Mouse (Mus musculus): ENCODE results near the gene Lmna.

Gene Lmna

DNA sequence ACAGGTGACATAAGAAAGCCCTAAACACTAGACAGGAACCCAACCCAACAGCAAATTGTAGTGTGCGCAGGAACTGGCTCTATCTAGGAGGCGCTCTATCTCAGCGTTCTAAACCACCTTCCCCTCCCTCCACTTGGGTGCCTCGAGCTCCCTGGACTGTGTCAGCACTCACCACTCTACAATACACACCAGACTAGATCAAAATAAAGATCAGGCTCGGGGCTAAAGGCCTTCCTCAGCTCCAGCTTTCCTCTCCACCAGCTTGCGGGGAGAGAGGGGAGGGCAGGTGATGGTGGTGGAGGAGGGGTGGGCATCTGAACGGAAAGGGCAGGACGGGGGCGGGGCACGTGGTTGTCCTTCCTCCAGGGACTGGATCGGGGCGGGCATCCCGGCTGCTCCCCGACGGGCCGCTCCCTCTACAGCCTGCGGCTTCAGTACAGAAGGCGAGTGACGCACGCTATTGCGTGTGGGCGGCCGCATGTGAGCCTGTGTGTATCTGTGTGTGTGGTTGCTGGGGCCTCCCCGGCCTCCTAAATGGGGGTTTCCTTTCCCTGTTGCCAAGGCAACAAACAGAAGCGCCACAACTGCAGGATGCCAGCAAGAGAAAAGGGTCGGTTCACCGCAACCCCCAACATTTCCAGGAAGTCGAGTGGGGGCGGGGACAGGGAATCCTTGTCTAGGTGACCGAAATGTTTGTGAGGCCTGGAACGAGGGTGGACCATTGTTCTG, at the start of gene Lmna:
TSS of gene Lmna (minus strand) at position 265 of the 729 bp plus-strand sequence.
- peak; percentile 99 for DNase-seq (ENCODE audit: low read depth)

DNA sequence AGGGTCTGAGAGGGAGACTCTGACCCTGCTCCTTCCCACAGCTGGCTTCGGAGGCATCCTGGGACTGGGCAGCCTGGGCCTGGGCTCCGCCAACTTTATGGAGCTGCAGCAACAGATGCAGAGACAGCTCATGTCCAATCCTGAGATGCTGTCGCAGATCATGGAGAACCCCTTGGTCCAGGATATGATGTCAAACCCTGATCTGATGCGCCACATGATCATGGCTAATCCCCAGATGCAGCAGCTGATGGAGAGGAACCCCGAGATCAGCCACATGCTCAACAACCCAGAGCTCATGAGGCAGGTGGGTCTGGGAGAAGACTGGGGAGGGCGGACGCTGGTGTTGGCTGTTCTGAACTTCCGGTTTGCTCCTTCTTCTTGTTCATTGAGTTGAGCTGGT, 46.9 kb upstream of the Lmna start:
- no peak for DNase-seq (ENCODE audit: low read depth)

DNA sequence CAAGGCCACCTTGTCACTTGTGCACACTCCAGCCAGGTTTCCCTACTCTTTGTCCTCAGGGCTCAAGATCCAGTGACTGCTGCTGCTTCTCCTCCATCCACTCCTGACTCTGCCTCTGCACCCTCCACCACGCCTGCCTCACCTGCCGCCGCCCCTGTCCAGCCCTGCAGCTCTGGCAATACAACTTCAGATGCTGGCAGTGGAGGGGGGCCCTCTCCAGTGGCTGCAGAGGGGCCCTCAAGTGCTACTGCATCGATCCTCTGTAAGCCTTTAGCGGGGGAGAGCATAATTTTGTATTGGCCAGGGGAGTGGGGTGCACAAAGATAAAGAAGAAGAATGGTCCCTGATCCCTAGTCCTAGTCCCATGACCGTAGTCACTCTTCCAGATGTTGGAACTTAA, 46.0 kb upstream of the Lmna start:
- no peak for DNase-seq (ENCODE audit: low read depth)

DNA sequence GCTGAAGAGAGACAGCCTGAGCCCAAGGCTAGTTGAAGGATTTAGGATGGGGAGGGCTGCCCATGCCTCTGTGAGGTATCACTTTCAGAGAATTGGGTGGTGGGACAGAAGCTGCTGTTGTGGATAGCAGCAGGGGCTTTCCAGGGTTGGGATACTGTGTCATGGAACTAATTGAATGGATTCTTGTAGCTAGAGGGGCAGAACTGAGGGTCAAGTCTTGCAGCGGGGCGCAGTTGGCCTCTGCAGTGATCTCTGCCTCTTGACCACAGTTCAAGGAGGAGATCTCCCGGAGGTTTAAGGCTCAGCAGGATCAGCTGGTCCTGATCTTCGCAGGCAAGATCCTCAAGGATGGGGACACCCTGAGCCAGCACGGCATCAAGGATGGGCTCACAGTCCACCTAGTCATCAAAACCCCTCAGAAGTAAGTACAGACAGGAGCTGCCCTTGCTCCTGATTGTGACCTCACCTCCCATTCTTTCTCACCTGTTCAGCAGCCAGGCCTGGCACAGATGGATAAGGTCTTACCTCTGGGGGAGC, 45.4 kb upstream of the Lmna start:
- DNase-seq (ENCODE audit: low read depth) = no peak

DNA sequence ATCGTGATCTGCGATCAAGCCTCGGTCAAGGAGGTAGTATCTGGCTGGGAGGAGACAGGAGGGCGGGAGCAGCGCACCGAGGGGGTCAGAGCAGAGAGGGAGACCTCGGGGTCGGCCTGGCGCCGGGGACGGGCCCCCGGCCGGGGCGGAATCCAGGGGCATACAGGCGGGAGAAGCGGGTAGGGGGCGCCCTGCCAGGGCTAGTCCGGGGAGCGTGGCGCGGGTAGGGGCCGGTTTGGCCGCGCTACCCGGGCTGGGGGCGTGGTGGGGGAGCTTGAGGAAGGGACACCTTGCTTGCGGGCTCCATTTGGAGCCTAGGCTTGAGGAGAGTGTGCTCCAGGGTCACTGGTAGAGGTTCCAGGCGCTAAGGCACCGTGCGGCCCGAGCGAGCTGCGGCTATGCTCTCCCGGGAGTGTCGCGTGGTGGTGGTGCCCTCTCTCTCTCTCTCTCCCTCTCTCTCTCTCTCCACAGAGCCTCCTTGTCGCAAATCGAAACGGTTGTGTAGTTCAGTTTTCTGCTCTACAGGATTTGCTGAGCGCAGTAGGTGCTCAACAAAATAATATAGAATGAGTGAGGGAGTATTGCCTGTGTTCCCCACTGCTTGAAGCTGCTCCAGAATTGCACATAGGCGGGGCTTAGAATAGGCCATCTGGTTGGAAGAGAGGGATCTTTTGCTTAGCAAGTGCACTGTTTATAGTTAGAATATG, 44.3 kb upstream of the Lmna start:
- DNase-seq (ENCODE audit: low read depth) = peak; percentile 72

DNA sequence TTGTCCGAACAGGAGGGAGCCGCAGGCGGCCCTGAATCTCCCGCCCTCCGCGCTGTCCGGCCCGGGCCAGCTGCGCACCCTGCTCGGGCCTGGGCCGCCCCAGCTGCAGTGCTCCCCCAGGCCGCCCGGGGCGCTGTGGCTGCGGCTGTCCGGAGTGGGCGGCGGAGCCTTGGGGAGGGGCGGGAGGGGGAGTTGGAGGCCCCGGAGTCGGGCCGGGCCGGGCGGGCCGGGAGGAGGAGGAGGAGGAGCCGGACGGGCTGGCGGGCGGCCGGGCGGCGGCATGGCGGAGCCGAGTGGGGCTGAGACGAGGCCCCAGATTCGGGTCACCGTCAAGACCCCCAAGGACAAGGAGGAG, 43.7 kb upstream of the Lmna start, which contains the start of gene Ubqln4:
TSS of gene Ubqln4 (plus strand) at position 234 of the 355 bp plus-strand sequence.
- peak; percentile 90 for DNase-seq (ENCODE audit: low read depth)

DNA sequence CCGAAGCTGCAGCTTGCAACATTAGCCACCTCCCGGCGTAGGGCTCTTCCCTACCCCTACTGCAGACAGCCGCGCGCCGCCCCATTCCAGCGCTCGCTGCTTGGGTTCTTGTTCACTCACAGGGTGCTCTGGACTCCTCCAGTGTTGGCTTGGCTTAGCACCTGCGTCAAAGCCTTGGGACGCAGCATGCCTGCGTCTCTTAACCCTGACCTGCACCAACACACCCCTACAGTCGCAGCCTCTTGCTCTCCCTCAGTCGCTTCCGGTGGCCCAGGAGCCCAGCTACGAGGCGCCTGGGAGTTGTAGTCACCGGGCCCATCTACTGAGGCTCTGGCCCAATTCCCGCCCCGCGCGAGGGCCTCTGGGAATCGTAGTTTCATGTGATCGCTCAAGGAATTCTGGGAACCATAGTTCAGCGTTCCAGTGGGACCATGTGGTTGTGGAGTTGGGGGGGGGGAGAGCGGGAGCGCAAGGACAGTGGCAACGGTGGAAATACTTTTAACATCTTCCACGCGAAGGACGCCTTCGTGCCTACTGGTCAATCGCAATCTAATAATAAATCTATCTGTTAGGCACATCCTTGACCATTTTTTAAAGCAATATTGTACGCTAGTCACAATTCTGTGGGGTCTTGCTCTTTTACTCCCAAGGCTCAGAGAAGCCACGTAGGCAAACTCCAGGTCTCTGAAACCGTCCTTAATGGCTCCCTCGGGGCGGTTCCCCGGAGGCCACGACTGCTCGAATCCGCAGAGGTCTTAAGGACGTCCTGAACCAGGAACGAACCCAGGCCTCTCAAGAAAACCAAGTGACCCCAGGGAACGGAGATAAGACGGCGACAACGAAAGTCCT, 43.1 kb upstream of the Lmna start, which contains the start of gene Lamtor2:
TSS of gene Lamtor2 (minus strand) at position 399 of the 849 bp plus-strand sequence.
- peak; percentile 91 for DNase-seq (ENCODE audit: low read depth)

DNA sequence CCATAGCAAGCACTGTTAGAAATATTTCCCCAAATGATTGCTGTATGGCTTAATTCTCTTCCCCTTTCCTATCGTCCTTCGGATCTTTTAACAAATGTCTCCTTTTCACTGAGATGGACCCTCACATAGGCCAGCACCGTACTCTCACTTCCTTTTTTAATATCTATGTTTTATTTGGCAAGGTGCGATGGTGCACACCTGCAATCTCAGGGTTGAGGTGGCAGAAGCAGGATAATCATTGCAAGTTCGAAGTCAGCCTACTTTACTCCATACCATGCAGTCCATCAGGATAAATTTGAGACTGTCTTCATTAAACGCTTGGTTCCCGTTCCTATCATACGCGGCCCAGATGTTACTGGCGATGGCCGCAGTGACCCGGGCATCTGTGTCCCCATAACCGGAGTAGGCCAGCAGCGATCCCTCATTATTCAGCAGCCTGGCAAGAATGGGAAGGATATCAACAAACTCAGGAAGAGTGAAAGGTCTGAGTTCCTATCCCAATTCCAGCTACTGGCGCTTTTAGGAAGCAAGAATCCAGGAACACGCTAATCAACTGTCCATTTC, 42.4 kb upstream of the Lmna start:
- no peak for DNase-seq (ENCODE audit: low read depth)

DNA sequence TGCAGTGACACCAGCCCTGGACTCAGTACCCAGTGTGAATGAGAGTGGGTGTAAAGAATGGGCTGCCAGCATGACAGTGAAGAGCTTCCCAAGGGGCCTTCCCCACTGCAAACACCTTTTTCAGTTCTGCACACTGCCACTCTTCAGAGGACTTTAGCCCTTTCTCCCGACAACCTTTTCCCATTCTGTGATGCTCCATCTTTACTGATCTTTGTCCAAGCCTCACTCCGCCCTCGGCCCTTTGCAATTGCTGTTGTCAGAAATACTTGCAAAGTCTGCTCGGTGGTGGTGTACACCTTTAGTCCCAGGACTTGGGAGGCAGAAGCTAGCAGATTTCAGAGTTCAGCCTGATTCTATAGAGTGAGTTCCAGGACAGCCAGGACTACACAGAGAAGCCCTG, 41.8 kb upstream of the Lmna start:
- no peak for DNase-seq (ENCODE audit: low read depth)

DNA sequence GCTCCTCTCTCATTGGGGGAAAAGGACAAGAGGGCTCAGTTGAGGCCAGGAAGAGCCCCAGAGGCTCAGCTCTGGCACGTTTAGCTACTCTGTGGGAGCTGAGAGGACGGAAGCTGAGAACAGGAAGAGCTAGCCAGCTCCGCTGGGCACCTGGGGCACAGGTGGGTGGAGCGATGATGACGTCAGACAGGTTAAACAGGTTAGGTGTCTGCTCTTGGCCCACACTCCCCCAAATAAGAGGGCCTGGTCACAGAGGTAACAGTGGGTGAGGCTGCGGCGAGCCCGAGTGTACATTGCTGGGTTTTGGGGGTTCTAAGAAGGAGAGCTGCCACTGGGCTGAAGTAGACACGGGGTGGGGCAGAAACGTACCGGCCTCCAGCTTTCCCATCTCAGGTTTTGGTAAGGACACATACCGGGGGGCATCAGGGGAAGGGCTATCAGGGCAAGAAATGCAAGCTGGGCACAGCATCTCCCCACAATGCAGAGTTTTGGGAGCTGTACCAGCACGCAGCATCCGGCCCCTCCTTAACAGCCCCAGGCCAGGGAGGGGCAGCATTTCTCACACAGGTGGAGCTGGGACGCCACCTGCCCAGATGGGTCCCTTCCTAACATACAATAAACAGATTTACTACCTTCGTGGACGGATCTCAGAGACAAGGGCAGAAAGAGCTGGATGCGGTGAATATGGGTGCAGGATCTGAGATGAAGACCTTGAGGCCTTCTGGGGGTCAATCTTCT, 38.6 kb upstream of the Lmna start, which contains the start of gene Rab25:
TSS of gene Rab25 (minus strand) at position 121 of the 738 bp plus-strand sequence.
- no peak for DNase-seq (ENCODE audit: low read depth)

DNA sequence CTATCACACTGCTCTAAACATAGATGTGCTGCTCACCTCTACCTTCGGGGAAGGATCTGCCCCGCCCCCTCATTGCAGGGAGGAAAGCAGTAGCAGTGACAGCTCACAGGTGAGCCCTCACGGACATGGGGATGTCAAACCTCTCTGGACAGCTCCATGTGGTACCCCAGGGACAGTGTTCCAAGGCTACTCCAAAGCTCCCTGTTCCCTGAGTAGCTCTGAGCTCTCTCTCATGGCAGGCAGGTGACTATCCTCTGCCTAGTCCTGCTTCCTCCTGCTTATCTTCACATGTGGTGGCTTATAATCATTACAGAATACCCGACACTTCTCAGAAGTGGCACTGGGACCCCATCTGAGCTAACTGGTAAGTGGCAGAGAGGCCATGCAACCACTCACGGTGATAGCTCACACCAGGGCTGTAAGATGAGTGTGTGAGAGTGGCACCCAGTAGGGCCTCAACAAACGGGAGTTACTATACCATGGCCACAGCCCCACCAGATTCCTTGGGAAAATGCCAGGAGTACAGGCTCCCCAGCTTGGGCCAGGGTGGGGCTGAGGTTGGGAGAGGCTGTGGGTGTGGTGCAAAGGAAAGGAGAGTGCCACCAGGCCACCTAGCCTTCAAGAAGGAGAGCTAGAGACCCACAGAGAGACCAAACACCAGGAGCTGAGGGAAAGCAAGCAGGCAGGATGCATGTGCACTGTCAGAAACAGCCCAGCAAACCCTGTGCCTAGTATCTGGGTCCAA, 37.1 kb upstream of the Lmna start:
- no peak for DNase-seq (ENCODE audit: low read depth)

DNA sequence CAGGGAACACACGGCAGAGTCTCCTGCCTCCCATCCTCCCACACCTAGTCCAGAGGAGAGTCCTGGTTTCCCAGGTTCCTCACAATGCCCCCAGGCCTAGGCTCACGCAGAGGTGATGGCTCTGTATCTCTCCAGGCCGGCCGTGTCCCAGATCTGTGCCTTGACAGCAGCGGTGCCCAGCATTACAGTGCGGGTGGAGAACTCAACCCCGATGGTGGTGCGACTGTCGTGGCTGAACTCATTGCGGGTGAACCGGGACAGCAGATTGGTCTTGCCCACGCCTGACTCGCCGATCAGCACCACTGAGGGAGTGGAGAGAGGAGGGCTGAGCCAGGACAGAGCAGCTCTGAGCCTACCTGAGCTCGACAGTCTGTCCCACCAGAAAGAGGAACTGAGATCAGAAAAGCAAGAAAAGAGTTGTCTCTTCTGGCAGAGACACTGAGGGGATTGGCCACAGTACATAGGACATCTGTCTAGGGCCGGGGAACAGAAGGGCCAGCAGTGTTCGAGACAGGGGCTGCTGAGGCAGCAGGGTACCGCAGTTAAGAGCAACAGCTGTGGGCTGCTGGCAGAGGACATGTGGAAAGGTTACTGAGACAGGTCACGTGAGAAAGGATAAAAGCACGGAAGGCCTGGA, 35.3 kb upstream of the Lmna start:
- no peak for DNase-seq (ENCODE audit: low read depth)

DNA sequence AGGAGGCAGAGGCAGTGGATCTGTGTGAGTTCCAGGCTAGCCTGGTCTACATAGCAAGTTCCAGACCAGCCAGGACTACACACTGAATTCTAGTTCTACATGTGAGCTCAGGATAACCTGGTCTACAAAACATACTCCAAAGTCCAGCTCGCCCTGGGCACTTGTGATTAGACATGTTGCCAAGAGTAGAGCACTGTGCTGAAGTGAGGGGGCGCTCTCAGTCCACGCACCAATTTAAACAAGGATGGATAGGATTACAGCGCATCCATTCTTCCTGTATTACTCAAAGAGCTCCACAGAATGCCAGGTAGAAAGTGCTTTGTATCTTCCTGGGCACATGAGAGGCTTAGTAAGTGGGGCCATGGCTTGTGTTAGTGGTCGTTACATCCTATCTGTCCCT, 34.8 kb upstream of the Lmna start:
- DNase-seq (ENCODE audit: low read depth) = no peak

DNA sequence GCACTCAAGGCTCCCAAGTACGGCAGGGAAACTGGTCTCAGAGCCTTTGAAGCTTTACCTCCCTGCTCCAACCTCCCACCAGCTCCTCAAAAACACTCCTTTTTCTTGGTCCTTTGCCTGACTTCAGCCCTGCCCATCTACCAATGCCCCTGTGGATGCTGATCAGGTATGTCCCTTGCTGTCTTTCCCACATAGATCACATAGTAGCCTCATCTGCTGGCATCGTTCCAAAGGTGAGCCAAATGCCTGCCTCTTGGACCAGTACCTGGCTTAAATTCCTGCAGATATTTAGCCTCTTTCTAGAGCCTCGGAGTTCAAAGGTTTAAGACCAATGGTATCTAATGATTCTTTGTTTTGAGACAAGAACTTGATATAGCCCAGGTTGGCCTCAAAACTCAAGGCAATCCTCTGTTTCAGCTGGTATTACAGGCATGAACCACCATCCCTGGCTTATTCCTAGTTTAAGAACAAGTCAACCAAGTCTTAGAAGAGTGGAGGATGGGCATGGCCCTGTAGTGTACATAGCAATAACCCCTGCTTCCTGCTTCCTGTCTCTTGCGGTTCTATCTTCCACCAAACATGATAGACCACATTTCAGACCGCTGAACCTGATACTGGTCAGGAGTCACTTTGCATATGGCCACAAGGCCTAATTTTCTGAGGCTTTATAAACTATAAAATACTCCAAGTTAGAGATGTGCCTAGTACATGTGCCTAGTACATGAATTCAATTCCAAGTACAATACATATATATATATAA, 34.1 kb upstream of the Lmna start:
- DNase-seq (ENCODE audit: low read depth) = peak; percentile 36

DNA sequence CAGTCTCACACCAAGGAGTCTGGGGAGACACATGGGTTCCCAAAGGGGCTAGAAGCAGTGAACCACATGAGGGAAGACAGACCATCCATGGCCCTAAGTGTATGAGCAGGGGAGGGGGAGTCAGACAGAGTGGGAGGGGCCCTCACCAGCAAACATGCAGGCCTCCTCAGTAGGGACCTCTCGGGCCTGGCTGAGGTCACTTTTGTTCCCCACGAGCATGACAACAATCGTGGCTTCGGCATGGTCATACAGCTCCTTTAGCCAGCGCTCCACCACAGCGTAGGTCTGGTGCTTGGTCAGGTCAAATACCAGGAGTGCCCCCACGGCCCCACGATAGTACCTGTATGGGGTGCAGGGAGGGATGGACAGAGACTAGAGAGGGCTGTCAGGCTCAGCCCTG, 33.4 kb upstream of the Lmna start:
- no peak for DNase-seq (ENCODE audit: low read depth)

DNA sequence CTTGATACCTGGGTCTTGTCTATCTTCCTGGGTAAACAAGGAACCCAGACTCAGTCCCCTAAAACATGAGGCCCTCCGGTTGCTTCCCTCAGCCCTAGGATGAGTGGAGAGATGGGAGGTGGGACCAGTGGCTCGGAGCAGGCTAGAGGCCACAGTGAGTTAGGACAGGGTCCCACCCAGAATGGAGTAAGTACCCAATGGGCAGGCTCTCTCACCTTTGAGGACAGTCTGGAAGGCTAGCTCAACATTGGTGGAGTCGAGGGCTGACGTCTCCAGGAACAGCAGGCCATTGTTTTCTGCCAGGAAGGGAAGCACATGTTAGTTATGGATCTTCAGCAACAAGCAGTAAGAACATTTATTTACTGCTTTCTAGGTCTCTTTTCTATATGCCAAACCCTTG, 32.7 kb upstream of the Lmna start:
- DNase-seq (ENCODE audit: low read depth) = no peak

DNA sequence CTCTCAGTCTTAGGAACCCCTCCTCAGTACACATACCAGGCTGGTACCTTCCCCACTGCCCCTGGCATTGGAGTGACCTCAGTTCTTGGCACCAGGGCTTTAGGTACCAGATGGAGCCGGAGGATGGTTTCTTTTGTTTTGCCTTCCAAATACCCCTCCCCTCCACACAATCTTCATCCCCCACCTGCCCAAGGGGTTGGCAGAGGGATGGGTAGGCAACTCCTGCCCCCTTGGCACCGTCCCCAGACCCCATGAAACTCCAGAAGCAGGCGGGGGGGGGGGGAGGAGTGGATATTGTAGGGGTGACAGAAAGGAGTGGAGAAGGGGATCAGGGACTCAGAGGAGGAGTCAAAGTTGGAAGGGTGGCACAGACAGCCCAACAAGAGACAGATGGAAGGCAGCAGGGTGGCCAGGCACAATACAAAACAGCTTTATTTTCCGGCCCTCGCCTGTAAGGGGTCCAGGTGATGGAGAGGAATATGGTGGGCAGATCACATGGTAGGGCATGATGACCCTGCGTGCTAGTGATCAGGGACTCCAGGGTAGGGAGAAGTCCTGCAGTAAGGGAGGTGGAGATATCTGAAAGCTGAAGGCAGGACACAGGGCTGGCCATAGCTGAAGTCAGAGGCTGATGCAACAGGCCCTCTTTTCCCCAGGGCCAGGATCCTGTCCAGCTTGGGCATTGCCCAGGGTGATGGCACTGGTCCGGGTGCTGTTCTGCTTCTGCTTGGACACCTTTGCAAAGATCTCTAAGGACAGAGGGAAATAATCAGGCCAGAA, 32.1 kb upstream of the Lmna start:
- no peak for DNase-seq (ENCODE audit: low read depth)

DNA sequence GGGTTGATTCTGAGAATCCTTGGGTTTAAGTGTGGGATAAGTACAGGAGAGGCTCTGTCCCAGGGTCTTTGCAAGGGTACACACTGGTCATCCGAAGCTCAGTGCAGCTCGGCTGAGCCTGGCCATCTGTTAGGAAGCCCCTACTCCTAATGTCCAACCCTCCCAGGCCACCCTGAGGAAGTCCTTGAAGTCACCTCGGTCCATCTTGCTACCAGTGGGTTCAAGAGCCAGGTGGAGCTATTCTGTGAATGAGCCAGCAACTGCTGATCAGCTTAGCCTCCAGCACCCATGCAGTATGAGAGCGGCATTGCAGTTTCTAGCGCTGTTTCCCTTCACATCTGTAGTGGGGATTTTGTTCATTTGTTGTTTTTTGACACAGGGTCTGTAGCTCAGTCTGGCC, 30.3 kb upstream of the Lmna start:
- no peak for DNase-seq (ENCODE audit: low read depth)

DNA sequence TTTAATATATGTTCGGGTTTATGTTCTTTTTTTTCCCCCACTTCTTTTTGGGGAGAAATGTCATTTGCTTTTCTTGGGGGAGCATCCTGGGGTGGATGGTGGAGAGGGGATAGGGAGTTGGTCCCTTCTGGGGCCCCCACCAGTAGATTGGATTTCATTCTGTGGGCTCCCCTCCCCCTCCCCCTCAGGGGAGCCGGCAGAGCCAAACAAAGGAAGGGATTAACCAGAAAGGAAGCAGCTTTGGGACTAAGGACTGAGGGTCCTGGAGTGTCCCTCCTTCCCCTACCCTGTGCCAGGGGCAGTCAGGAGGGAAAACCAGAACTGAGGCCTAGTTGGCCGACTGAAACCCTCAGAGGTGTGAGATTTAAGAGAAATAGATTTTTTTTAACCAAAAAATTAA, 29.6 kb upstream of the Lmna start:
- no peak for DNase-seq (ENCODE audit: low read depth)

All from naive thymus-derived CD4-positive, alpha-beta T cell, adult 2 months (primary cell).